Mouse (Mus musculus) neural tube, embryonic 11.5 days (tissue): ENCODE measurements around the gene Nxph1. TPM values are rescaled to one million over a fixed set of nuclear protein-coding genes. Genes with fewer than 3 reads are reported as not detected.
A peak's percentile ranks its signal among the peaks of the same experiment; 100 is the strongest.

Source experiments
- ATAC-seq: fragments of 200-750 bp; cut with Nextera tagmentation; 2 replicates; pipeline ENCODE4 v1.8.0; 2017; ENCODE audit warnings: moderate number of reproducible peaks, mild to moderate bottlenecking, moderate TSS enrichment, moderate library complexity; ENCODE audit not compliant: insufficient read depth, low FRiP score, low TSS enrichment
- DNase-seq: peaks from one replicate; pipeline ENCODE4 v3.0.0-alpha.2; 2015; ENCODE audit warnings: low spot score
- H3K27ac ChIP-seq: fragments of 300-500 bp; sonication (generic); 2 replicates; pipeline ENCODE4 v1.5.1; 2014; ENCODE audit warnings: low read depth, mild to moderate bottlenecking, low read length
- H3K27me3 ChIP-seq: fragments of 300-500 bp; sonication (generic); 2 replicates; pipeline ENCODE4 v1.6.1; 2014; ENCODE audit warnings: mild to moderate bottlenecking, low read length, mixed read lengths; ENCODE audit not compliant: control insufficient read depth, insufficient read depth
- H3K36me3 ChIP-seq: fragments of 300-500 bp; sonication (generic); 2 replicates; pipeline ENCODE4 v1.6.1; 2014; ENCODE audit warnings: mild to moderate bottlenecking, low read length, moderate library complexity, mixed read lengths; ENCODE audit not compliant: control insufficient read depth, insufficient read depth
- H3K4me1 ChIP-seq: fragments of 300-500 bp; sonication (generic); 2 replicates; pipeline ENCODE4 v1.6.1; 2014; ENCODE audit warnings: low read length, mixed read lengths; ENCODE audit not compliant: control insufficient read depth, insufficient read depth
- H3K4me2 ChIP-seq: fragments of 300-500 bp; sonication (generic); 2 replicates; pipeline ENCODE4 v1.6.1; 2014; ENCODE audit warnings: low read depth, mild to moderate bottlenecking, moderate library complexity
- H3K4me3 ChIP-seq: fragments of 300-500 bp; sonication (generic); 2 replicates; pipeline ENCODE4 v1.5.1; 2014; ENCODE audit warnings: low read depth, low read length
- H3K9ac ChIP-seq: fragments of 300-500 bp; sonication (generic); 2 replicates; pipeline ENCODE4 v1.6.1; 2014; ENCODE audit warnings: mild to moderate bottlenecking, low read length
- H3K9me3 ChIP-seq: fragments of 300-500 bp; sonication (generic); 2 replicates; pipeline ENCODE4 v1.6.1; 2016; ENCODE audit warnings: low read length; ENCODE audit not compliant: control insufficient read depth
- WGBS: fragments of 180-500 bp; shearing (Covaris S2); extraction: QIAGEN DNeasy Blood & Tissue Kit; methylation state at CpG from one replicate; pipeline ENCODE4 v1.1.7; 2014; 5-methylcytosine and 5-hydroxymethylcytosine counted together
- polyA plus RNA-seq: library from polyadenylated mRNA; unstranded; fragments of >200 nt; fragmentation: Nextera tagmentation; extraction: Ambion mirVana; gene quantifications from 2 replicates; pipeline ENCODE4 v1.2.1, GENCODE M21; 2014

Nxph1 gene
- polyA plus RNA-seq, 1 experiment from 2014 or later = 9.4 TPM

- ATAC-seq (no peak; the same call in 1 of the 2 replicates), DNase-seq (no peak)
- Histone ChIP-seq H3K9me3 (no peaks in the 10 kb centered on the region), H3K36me3 (no peaks in the 10 kb centered on the region), H3K9ac (no peak overlapping the region), H3K4me2 (no peak overlapping the region), H3K4me3 (no peak overlapping the region), H3K27ac (no peak overlapping the region), H3K27me3 (no peaks in the 10 kb centered on the region), H3K4me1 (no peaks in the 10 kb centered on the region)
- WGBS = 23% methylated on average over 4 of the region's 4 CpGs
Observed at GRCm38 (mm10) chr6:8936168-8936567, 12.1 kb upstream of the Nxph1 start.

- ATAC-seq = peak; percentile 54
- peaks cover 2% of the 10 kb centered on the region; the same call in 1 of the 2 replicates for H3K4me1 ChIP-seq
- H3K9me3 ChIP-seq = no peaks in the 10 kb centered on the region
- under 1% methylated on average over 68 of the region's 68 CpGs for WGBS
- H3K36me3 ChIP-seq = no peaks in the 10 kb centered on the region
- H3K9ac ChIP-seq = no peak overlapping the region
- peaks cover 64% of the 10 kb centered on the region for H3K27me3 ChIP-seq
- peak overlapping the region; percentile 40 for H3K4me3 ChIP-seq
- H3K27ac ChIP-seq = no peak overlapping the region
- peak; percentile 77 for DNase-seq
- H3K4me2 ChIP-seq = peak overlapping the region; percentile 75
Observed at GRCm38 (mm10) chr6:8948471-8949411, 510 bp downstream of the Nxph1 start.

- no peaks in the 10 kb centered on the region for H3K9me3 ChIP-seq
- under 1% methylated on average over 31 of the region's 31 CpGs for WGBS
- no peaks in the 10 kb centered on the region for H3K36me3 ChIP-seq
- peaks cover 74% of the 10 kb centered on the region for H3K27me3 ChIP-seq
- H3K4me3 ChIP-seq = peak overlapping the region; percentile 40
- H3K27ac ChIP-seq = no peak overlapping the region
- DNase-seq = peak; percentile 64
- peak overlapping the region; percentile 75 for H3K4me2 ChIP-seq
- H3K4me1 ChIP-seq = peaks cover 2% of the 10 kb centered on the region; the same call in 1 of the 2 replicates
- peak overlapping the region; percentile 45 for H3K9ac ChIP-seq
- peak; percentile 53 for ATAC-seq
Observed at GRCm38 (mm10) chr6:8949665-8950201, 1.5 kb downstream of the Nxph1 start.

GRCm38 (mm10) chr6:8950611-8951325, 2.5 kb downstream of the Nxph1 start:
- peak overlapping the region; percentile 75 for H3K4me2 ChIP-seq
- ATAC-seq = 0 out of 2 replicates have a peak, but pooled peaks have one; percentile 2

GRCm38 (mm10) chr6:8951326-8951695, 3.1 kb downstream of the Nxph1 start:
- no peaks in the 10 kb centered on the region for H3K9me3 ChIP-seq
- H3K27me3 ChIP-seq = peaks cover 85% of the 10 kb centered on the region
- peaks cover 2% of the 10 kb centered on the region for H3K4me1 ChIP-seq
- H3K4me2 ChIP-seq = peak overlapping the region; percentile 75
- 0 out of 2 replicates have a peak overlapping the region, but pooled peaks have one; percentile 43 for H3K9ac ChIP-seq
- no peaks in the 10 kb centered on the region for H3K36me3 ChIP-seq
- H3K4me3 ChIP-seq = peak overlapping the region; percentile 40
- WGBS = under 1% methylated on average over 24 of the region's 24 CpGs
- peak; percentile 8; the same call in 1 of the 2 replicates for ATAC-seq
- H3K27ac ChIP-seq = no peak overlapping the region
- peak; percentile 83 for DNase-seq

More at GRCm38 (mm10) chr6:8950611-8951325, 2.5 kb downstream of the Nxph1 start:
- peaks cover 2% of the 10 kb centered on the region for H3K4me1 ChIP-seq
- peak overlapping the region; percentile 40 for H3K4me3 ChIP-seq
- 0 out of 2 replicates have a peak overlapping the region, but pooled peaks have one; percentile 43 for H3K9ac ChIP-seq
- peaks cover 80% of the 10 kb centered on the region for H3K27me3 ChIP-seq
- no peaks in the 10 kb centered on the region for H3K36me3 ChIP-seq
- no peak for DNase-seq
- under 1% methylated on average over 26 of the region's 26 CpGs for WGBS
- H3K27ac ChIP-seq = no peak overlapping the region
- H3K9me3 ChIP-seq = no peaks in the 10 kb centered on the region

- no peak for ATAC-seq
- Histone ChIP-seq H3K36me3 (no peaks in the 10 kb centered on the region), H3K9ac (no peak overlapping the region), H3K9me3 (no peaks in the 10 kb centered on the region), H3K4me1 (peaks cover 4% of the 10 kb centered on the region), H3K27ac (no peak overlapping the region), H3K4me3 (peak overlapping the region; percentile 40; the same call in 1 of the 2 replicates), H3K27me3 (peaks cover 90% of the 10 kb centered on the region), H3K4me2 (peak overlapping the region; percentile 75)
- 19% methylated on average over 15 of the region's 15 CpGs for WGBS
- DNase-seq = no peak
Observed at GRCm38 (mm10) chr6:8951884-8952590, 3.8 kb downstream of the Nxph1 start.

- ATAC-seq = no peak
- Histone ChIP-seq H3K9me3 (no peaks in the 10 kb centered on the region), H3K27me3 (peaks cover 62% of the 10 kb centered on the region)
Observed at GRCm38 (mm10) chr6:8955817-8956529, 7.7 kb downstream of the Nxph1 start.

More at GRCm38 (mm10) chr6:8955817-8956529, 7.7 kb downstream of the Nxph1 start:
- Histone ChIP-seq H3K4me3 (peak overlapping the region; percentile 20), H3K4me2 (peak overlapping the region; percentile 45), H3K27ac (no peak overlapping the region), H3K4me1 (peaks cover 12% of the 10 kb centered on the region), H3K36me3 (no peaks in the 10 kb centered on the region), H3K9ac (no peak overlapping the region)
- WGBS = under 1% methylated on average over 35 of the region's 35 CpGs
- DNase-seq = no peak
